Mouse (Mus musculus) gastrocnemius, postnatal 4 days (tissue): Measurements from ENCODE around the gene Sntg2. TPM values are rescaled to one million over a fixed set of nuclear protein-coding genes. Genes with fewer than 3 reads are reported as not detected.

Experiments used
- DNase-seq, 2 experiments: peaks; one replicate each; pipeline ENCODE4 v3.0.0; 2021 to 2022; ENCODE audit warnings: low spot score in 2 of 2, mixed read lengths in 2 of 2
- total RNA-seq, 2 experiments: library from RNA; stranded (reverse); gene quantifications; 2 replicates each; pipeline ENCODE4 v1.2.3; 2021

The Sntg2 gene
- total RNA-seq, 2 experiments from 2014 or later: 1.2 to 1.5 TPM

- DNase-seq: no peak
These were observed 168.7 kb downstream of the Sntg2 start for GRCm38 (mm10) chr12:30204457-30204856.

GRCm38 (mm10) chr12:30202763-30203162 is 170.4 kb downstream of the Sntg2 start:
- DNase-seq: no peak

- no peak for DNase-seq
These were observed 172.1 kb downstream of the Sntg2 start for GRCm38 (mm10) chr12:30201031-30201430.

GRCm38 (mm10) chr12:30200621-30201020 is 172.6 kb downstream of the Sntg2 start:
- no peak for DNase-seq

- no peak for DNase-seq
These were observed 173.4 kb downstream of the Sntg2 start for GRCm38 (mm10) chr12:30199735-30200134.

DNA sequence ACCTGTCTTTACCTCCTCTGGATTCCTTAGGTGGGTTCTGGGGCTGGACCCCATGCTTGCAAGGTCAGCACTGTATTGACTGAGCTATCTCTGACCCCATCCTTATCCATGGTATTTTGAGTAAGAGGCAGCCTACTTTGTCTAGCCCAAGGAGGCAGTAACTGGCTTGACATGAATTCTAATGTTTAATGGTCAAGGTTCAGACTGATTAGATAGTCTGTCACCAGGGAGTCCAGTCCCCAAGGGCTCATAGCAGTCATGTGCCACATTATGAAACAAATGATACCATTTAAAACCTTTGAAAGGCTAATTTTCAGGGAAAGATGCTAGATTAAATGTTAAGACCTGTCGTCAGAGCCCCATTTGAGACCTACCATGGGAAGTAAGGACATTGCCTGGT is 174.9 kb downstream of the Sntg2 start:
- no peak for DNase-seq

GRCm38 (mm10) chr12:30181721-30182120 is 191.5 kb downstream of the Sntg2 start:
- no peak for DNase-seq

DNA sequence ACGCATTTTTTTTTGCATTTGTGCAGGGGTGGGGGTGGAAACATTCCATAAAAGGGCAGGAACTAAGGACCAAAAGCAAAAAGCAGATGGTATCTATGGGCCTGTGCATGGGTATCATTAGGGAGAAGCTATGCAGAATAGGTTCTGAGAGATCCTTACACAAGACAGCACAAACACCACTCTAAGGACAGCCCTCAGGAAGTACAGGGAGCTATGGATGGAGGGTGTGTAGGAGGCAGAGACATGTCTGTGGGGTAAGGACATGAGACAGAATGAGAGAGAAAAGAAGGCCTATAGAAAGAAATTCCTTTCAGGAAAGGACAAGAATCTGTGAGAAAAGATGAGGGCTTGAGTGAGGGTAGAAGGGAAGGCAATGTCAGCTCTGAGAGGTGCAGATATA is 193.6 kb downstream of the Sntg2 start:
- no peak for DNase-seq

DNA sequence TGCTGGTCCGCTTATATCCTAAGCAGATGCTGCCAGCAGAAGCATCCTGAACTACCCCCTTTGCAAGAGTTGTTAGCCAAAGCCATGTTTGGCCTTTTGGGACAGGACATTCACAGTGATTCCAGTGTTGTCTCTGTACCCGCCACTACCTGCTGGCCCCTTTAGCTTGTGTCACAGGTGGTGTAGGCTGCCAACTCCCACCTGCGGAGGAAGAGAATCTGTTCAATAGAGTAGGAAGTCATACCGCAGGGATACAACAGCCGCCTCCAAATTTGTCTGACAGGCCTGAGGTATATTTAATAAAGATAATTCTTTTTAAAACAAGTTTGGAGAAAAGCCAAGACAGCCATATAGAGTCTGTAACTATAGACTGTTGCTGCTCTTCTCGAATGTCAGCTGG is 195.2 kb downstream of the Sntg2 start:
- no peak for DNase-seq

- no peak for DNase-seq
These were observed 195.6 kb downstream of the Sntg2 start for GRCm38 (mm10) chr12:30177529-30177928.

GRCm38 (mm10) chr12:30168491-30168890 is 204.7 kb downstream of the Sntg2 start:
- no peak for DNase-seq

- no peak for DNase-seq
These were observed 208.6 kb downstream of the Sntg2 start for GRCm38 (mm10) chr12:30164538-30164937.

- no peak for DNase-seq
These were observed 209.2 kb downstream of the Sntg2 start for GRCm38 (mm10) chr12:30164005-30164404.

DNA sequence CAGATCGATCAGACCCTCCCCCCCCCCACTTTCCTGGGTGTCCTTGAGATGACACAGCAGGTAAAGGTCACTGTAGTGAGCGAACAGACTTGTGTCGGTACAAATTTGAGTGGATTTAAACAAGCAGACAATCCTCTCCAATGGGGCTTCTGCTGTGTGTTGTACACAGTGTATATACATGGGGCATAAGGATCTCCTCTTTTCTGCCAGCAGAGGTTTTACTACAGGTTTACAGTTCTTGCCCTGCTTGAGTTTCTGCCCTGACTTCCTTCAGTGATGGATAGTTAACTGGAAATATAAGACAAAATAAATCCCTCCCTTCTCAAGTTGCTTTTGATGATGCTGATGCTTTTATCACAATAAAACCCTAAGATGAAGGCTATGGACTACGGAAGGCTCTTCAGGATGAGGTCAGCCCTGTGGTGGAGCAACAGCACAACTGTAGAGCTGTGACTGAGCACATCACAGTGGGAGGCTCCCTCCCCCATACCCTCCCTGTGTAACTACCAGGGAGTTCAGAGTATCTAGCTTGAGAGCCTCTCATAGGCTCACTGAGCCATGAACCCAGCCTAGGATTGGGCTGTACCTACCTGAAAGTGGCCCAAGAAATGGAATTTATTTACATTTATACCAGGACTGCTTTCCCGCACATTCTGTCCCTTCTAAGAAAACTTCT is 211.3 kb downstream of the Sntg2 start:
- no peak for DNase-seq

GRCm38 (mm10) chr12:30160475-30160874 is 212.7 kb downstream of the Sntg2 start:
- peak in 1 of 2 experiments; percentile 28 for DNase-seq

DNA sequence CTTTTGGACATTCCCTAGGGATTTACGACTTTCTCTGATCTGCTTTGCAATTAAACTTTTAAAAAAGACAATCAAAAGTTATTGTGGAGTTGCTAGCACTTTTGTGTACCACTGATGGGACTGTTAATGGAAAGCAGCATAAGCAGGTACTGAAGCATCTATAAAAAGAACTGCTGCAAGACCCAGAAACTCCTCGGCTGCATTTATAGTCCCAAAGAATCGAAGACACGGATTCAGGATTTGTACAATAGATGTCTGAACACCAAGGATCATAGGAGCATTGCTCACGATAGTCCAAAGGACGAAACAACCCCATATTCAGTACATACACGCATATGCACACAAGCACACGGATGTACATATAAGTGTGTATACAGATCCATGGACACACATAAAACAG is 213.4 kb downstream of the Sntg2 start:
- no peak for DNase-seq

DNA sequence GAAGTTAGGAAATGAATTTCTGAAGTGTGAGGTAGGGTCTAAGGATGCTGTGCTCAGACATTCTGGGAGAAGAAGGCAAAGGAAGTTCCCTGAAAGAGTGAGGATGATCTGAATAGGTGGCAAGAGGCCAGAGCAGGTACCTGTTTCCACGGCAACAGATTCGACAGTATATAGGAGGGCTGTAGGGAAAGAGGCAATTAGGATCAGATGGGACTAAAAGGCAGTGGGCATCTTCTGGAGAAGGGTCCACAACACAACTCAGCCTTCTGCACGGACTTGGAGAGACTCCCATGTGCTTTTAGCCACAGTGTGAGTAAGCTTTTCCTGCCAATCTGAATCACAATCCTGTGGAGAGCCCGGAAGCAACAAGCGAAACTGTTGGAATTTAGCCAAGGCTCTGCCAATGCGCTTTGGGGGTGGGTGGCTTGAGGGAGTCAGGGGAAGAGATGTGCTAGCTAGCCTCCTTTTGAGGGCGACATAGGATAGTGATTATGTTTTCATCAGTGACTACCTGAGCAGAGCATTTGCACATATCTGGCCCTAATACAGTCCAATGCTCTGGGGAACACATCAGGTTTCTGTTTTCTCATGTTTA is 219.0 kb downstream of the Sntg2 start:
- DNase-seq: no peak

DNA sequence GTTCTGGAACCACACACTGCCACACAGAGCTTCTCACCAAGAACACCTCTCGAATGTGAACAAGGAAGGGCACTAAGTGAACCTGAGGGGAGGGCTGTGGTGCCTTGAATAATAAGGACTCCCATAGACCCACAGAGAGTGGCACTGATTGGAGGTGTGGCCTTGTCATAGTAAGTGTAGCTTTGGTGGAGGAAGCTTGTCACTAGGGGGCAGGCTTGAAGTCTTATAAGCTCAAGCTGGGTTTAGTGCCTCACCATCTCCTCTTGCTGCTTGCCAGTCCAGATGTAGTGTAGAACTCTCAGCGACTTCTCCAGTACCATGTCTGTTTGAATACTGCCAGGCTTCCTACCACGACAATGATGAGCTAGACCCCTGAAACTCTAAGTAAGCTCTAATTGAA is 231.1 kb downstream of the Sntg2 start:
- DNase-seq: no peak

- DNase-seq: no peak
These were observed 240.7 kb downstream of the Sntg2 start, which contains the start of gene Tpo for GRCm38 (mm10) chr12:30132524-30132923. TSS of gene Tpo (minus strand) at chr12:30132624.

DNA sequence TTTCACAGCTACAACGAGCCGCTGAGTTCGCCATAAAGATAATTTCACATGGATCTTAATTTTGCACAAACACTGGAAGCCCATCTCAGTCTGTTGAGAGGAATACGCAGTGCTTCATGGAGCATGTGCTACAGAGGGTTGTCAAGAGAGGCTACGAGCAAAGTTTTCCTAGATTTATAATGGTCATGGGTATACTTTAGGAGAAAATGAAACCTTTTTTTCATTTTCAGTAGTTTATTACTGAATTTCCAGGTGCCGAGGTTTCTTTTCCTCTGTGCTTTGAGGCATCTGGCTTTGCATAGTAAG is 243.8 kb downstream of the Sntg2 start:
- DNase-seq: no peak

DNA sequence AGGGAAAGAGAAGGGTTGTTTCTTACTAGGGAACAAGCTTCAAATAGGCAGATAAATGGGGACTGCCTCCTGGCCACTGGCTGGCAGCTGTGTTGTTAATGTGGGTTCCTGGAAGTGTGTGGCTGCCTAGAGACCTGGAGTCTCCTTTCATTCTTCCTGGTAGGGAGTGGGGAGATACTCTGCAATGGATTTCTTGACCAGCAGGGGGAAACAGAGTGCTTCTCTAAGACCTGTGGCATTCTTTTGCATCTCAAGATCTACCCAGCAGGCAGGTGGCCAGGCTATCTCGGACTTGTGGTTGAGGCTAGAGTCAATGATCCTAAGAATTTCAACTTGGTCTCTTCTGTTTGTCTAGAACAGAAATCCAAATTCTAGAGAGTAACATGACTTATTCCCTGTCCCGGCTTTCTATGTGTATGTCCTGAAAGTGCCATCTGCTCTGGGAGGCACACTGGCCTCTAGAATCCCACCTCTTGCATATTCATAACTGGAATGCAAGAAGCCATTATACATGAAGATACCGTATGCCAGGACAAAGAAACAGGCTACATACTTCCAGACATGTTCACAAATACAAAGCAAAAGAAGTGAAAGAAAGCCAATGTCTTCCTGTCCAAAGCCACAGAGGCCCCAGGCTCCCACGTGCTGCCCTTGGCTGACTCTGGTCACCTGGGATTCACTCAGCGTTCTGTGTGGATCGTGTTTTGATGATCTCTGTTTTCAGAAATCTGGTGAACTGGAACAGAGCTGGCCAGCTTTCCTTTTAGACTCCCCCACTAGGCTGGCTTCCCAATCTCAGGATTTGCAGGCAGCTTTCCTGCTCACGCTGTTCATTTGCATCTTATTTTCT is 244.4 kb downstream of the Sntg2 start:
- peak; percentile 41 to 72 for DNase-seq
